Mouse (Mus musculus) G1E-ER4 (cell line): ENCODE data around the gene Znrf1. TPM values are rescaled to one million over a fixed set of nuclear protein-coding genes. Genes with fewer than 3 reads are reported as not detected.
A peak's percentile ranks its signal among the peaks of the same experiment; 100 is the strongest.

ENCODE experiments used
- GATA1 ChIP-seq: IDR thresholded peaks from one replicate; pipeline ENCODE4 v1.8.0; 2012; ENCODE audit warnings: low read length, inconsistent platforms
- polyA plus RNA-seq: library from polyadenylated mRNA; stranded (reverse); fragments of >175 nt; gene quantifications from 2 replicates; pipeline ENCODE4 v1.2.3, GENCODE M21; 2012

Gene Znrf1
- 36.4 and 44.3 TPM in 2 replicates for polyA plus RNA-seq

DNA sequence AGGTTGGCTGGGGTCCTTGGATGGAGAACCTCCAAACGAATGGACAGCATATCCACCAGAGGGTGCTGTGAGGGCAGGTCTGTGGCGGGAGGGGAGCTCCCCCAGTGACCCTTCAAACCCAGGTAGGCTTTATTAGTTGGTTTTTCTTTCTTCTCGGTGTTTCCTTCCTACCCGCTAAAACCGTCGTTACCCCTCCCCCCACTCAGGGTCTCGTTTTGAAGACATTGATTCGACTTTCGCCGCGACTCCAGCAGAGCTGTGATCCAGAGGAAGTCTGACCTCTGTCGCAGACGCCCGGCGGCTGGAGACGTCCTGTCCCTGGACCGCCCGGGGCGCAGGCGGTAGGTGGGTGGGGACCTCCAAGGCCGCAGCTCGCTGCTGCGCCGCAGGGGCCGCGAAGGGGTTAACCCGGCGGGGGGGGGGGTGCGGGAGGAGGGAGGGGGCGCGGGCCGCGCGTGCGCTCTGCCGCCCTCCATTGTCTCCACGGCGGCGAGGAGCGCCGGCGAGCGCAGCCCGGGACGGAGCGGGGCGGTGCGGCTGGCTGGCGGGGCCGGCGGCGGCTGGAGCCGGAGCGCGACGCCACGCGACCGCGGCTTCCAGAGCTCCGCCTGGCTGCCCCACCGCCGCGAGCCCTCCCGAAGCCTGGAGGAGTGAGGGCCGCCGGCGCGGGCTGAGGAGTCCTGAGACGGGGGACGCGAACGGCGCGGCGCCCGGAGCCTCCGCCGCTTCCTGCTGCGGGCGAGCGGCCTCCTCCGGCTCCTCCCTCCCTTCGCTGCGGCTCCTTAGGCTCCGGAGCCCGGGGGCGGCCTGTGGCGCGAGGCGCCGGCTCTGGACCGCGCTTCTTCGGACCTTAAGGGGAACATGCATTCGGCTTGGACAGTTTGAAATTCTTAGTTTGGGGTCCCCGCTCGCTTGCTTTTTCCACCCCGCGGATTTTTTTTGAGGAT lies at the start of gene Znrf1:
Gene Znrf1, plus strand, starts transcription at position 67 of the 947 bp plus-strand sequence.
- TF ChIP-seq GATA1 = no peak

DNA sequence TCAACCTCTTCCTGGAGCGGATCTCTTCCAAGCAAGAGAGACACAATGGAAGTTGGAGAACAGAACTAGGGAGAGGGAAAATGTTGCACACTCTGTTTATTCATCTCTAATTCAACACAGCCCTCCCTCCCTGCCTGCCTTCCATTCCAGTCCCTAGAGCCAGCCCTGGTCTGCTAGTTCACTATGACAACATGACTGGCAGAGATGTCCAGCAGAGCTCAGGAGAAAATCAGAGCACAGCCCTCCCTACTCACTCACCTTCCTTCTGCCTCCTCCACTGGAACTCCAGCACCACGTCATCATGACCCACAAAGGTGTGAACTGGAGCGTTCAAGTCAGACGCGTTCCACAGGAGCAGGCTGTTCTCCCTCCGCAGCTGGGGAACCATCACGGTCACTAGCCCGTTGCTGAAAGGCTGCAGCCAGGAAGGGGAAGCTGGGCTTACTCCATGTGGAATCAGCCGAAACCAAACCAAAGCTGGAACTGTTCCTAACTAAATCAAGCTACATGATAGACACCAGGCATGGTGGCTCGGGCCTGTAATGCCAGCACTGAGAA lies 45.8 kb upstream of the Znrf1 start:
- TF ChIP-seq GATA1 = no peak

DNA sequence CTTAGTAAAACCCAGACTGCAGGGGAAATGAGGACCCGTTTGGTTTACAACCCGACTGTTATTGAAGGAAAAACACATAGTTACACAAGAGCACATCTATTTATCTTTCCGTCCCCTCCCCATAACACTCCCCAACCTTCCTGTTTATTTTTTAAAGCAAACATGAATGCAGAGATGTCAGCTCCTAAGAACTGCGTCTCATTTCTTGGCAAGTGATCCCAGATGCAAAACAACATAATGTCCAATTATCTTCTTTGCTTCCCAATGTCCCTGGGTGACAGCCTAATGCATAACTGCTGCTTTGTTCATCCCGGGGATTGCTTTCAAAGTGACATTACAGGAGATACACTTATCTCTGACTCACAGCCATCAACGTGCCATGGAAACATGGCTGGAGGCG lies 44.7 kb upstream of the Znrf1 start:
- TF ChIP-seq GATA1 = no peak

DNA sequence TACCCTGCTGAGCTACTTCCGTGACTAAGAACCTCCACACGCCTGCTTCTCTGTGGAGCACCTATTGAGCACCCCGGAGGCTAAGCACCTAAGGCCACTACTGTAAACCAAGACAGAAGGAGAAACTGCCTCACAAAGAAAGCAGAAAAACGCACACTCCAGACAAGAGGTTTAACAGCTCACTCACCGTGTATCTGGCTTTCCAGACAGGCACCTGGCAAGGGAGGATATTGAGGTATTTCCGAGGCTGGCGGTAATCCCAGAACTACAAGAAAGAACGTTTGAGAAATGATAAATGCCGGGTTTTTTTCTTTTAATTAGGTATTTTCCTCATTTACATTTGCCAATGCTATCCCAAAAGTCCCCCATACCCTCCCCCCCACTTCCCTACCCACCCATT lies 43.4 kb upstream of the Znrf1 start:
- TF ChIP-seq GATA1 = no peak

DNA sequence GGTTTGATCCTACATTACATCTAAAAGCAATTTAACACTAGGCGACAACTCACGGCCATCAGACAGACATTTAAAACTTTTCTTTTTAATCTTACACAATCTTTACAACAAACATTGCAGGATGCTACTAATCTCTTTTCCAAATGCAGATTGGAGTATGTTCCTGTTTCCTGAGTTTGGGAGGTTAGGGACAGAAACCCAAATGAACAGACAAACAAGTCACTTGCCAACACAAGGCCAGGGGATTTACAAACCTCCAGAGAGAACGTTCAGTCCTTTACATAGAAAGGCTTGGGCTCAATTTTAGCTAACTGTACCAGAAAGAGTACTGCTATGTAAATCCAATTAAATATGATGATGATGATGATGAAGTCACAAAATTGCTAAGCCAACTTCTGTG lies 42.7 kb upstream of the Znrf1 start:
- TF ChIP-seq GATA1 = no peak

DNA sequence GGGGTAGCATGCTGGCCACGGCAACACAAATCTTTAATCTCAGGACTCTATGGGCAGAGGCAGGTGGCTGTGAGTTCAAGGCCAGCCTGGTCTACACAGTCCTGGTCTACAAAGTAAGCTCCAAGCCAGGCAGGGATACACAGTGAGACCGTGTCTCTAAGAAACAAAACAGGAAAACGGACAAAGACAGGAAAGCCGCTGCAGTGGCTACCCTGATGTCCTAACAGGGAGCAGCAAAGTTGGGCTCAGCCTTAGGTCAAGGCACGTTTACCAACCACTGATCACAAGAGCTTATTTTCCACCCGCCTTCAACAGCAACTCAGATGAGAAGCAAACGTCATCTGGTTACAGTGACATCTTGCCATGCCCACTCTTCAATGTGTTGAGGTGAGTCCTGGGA lies 39.6 kb upstream of the Znrf1 start:
- no peak for TF ChIP-seq GATA1

DNA sequence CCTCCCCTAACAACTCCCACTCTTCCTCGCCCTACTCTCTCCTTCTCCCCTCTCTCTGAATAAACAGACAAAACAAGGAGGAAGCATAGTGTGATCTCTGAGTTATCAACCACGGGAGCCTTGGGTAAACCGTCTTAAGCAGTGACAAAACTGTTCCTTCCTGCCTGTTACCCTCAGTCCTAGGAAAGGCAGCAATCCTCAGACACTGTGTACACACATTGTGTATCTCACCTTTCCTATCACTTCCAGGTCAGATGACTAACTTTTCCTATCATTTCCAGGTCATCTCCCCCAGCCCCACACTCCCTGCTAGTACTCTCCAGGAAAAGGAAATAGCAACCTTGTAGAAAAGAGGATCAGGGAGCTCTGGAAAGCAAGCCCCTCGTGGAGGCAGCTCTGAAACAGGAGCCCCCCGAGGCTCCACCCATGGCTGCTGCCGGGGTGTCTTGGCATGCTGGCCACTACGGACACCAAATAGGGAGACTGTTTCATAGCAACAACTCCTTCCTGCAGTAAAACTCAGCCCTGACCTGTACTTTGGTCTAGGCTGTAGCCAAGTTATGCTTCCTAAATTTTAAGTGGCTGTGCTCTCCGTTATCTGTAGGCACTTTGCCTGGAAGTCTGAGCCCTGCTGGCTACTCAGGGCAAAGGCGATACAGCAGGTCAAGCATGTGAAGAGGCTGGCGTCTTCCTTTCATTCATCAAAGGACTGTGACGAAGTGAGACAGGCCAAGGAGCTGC lies 34.0 kb upstream of the Znrf1 start:
- no peak for TF ChIP-seq GATA1

DNA sequence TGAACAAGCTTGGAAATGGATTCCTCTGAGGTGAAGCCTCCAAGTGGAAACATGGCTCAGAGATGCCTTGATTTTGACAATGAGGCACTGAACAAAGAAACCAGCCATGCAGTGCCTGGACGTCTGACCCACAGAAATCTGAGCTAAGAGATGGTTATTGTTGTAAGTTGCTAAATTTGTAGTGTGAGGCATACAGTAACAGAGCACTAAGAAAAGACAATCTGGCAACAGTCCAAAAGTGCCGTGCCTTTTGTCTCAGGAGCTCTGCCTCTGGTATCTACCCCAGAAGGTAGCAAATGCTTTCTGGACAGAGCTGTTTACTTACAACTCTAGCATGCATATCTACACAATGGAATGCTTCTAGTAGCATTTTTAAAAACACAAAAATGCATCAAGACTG lies 27.3 kb upstream of the Znrf1 start:
- TF ChIP-seq GATA1 = no peak

DNA sequence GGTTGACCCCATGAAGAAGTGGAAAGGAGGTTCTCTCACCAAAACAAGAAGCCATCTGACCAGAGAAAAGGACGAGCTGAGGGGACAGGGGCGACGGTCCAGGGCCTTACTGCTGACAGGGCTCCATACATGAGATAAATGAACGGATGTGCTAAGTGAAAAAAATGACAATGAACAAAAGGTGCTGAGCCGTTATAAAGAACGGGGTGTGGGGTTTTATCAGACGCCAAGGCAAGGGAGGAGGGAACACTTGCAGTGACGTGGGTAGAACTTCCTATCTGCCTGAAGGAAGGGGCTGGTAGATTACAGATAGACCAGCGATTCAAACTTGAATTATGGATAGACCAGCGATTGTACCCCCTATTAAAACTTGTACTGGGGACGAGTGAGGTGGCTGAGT lies 26.6 kb upstream of the Znrf1 start:
- peak; percentile 70 for TF ChIP-seq GATA1

DNA sequence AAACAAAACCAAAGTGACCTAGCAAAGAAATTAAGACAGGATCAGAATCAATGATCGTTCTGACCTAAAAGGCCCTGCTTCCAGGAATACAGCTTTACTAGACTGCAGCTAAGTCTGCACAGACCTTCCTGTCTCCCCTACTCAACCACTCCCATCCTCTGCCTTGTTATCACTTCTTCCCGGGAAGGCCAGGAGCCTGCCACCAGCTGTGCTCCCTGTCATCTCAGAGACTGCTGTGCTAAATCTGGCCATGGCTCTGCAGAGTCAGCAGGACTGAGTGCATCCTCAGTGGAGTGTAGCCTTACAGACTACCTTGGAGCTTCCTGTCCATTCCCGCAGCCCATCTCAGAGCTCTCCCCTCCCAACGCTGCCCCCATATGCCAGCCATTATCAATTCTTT lies 25.5 kb upstream of the Znrf1 start:
- no peak for TF ChIP-seq GATA1

DNA sequence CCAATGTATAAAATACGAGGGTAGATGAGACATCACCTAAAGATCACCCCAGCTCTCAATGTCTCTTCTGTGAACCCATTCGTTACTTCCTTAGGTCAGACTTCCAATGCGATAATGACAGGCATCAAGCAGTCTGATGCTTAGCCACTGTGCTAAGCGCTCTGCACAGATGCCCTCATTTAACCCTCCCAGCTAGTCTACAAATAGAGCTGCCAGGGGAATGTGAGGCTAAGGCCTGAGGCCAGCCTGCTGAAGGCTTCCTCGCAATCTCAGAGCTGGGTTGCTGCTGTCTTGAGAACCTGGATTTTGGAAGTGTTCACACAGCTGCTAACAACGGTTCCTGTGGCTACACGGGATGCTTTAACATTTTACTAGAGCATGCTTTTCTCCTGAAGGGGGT lies 23.0 kb upstream of the Znrf1 start:
- TF ChIP-seq GATA1 = no peak

DNA sequence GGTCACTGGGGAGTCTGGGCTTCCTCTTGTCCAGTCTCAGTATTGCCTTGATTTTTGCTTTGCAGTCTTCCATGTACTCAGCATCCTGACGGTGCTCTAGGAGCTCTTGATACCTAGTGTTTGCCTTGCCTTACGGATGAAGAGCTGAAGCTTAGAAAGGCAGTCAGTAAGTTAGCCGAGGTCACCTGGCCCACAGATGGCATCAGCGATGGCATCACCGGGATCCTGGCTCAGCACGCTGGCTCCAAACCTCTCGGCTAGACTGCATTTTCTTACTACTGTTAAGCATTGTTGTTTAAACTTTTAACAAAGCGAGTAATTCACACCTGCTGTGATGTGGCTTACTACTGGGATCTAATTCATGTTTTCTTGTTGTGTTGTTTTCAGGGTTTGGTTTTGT lies 22.5 kb upstream of the Znrf1 start:
- no peak for TF ChIP-seq GATA1

DNA sequence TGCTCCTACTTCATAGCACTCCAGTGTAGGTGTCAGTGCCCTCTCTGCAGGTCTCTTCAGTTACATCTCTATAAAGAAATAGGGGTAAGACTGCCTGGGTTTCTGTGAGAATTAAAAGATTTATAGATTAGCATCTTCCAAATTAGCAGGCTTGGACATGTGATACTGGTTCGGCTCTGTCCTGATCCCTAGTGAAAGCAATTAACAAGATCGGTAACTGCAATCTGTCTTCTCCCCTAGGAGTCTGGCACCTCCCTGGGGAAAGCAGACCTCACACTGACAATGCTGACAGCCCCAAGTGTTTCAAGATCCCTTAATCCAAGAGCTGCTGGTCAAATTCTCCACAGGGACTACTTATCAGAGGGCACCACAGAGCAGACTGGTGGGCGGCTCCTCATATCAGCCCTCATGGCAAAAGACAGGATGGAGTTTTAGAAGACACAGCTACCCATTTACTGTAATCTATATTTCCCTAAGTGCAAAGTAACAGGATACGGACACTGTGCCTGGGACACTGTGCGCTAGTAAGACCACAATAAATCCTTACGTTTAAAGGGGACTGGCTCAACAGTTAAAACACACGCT lies 19.4 kb upstream of the Znrf1 start:
- TF ChIP-seq GATA1 = no peak

DNA sequence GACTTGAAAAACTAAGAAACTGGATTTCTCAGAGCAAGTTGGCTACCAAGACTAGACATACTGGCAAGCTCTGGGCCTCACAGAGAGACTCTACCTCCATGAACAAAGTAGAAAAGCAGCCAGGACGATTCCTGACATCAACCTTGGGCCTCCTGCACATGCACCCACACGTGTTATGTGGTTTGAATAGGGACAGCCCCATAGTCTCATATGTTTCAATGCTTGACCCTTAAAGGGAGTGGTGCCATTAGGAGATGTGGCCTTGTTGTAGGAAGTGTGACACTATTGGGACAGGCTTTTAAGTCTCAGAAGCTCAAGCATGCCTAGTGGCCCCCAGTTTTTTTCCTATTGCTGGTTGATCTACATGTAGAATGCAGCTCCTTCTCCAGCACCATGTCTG lies 18.4 kb upstream of the Znrf1 start:
- TF ChIP-seq GATA1 = no peak

DNA sequence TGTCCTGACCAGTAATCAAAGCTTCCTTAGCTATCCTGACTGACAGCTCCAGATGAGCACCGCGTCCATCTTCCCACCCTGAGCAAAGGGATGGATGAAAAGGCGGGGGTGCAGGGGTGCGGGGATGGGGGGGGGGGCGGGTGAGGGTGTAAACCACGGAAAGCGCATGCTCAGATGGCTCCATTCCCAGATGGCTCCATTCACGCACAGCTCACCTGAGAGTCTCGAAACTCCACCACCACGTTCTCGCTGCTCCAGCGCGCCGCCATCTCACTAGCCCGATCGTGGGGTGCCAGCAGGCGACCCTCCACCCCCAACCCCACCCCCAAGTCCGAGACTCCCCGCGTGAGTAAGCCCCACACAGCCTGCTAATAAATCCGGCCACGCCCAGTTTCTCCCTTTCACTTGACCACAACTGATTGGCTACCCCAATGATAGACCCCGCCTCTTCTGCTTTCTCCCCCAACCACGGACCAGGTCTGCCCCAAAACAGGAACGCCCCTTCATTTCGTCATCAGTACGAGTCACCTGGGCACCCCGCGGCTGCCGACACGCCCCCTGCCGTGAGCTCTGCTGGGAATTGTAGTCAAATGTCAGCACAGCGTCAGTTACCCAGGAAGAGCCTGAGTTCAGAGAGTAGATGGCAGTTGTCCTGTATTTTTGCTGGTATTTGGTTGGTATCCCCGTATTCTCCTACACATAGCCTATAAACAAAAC lies 14.0 kb upstream of the Znrf1 start, which contains the start of gene Wdr59:
Gene Wdr59, minus strand, starts transcription at position 380 of the 717 bp plus-strand sequence.
- TF ChIP-seq GATA1 = no peak

DNA sequence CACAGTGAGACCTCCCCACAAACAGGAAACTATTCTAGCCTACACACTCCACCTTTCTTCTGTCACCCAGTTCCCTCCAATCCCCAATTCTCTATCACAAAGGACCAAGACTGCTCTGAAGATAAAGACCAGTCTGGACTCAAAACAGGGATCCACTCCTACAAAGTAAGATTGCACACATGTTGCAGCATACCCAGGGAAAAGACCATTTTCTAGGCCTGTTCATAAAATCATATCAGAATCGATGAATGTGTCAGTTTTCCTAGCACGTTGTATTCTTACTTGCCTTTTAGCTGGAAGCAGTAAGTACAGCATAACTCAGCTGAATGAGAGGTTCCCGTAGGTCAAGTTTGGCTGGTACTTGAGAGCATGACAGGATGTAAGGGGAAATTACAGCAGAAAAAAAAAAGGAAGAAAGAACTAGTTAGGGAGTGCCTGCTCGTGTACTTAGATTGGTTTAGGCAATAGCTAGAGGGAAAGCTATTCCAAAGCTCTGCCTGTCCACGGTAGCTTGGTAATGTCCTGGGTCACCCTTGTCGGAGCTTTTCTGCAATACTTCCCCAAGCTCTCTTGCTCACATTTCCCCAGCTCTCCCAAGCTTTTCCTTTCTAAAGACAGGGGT lies 9.4 kb upstream of the Znrf1 start:
- no peak for TF ChIP-seq GATA1
